Mouse (Mus musculus): ENCODE measurements around the gene Camkv. TPM values are rescaled to one million over a fixed set of nuclear protein-coding genes. Genes with fewer than 3 reads are reported as not detected.

The Camkv gene
- 314 and 331 TPM in 2 replicates for polyA plus RNA-seq (2021; fragmentation: Nextera tagmentation)
- long read RNA-seq, experiment 1, transcript Camkv-201 (11 exons, 3,277 nt) = major isoform, 742 of 984 reads
- long read RNA-seq, experiment 1, partial matches to known transcripts = 187 of 984 reads
- long read RNA-seq, experiment 1, other reads (novel, unspliced or antisense) = 53 of 984 reads
- long read RNA-seq, experiment 2, transcript Camkv-201 (11 exons, 3,277 nt) = major isoform, 2,958 of 3,413 reads
- long read RNA-seq, experiment 2, transcript Camkv-202 (10 exons, 3,253 nt) = minor isoform, 62 of 3,413 reads
- long read RNA-seq, experiment 2, partial matches to known transcripts = 97 of 3,413 reads
- long read RNA-seq, experiment 2, other reads (novel, unspliced or antisense) = 296 of 3,413 reads

GRCm38 (mm10) chr9:107935374-107935773, at the start of gene Camkv:
TSS of gene Camkv (plus strand) at chr9:107935674.

GRCm38 (mm10) chr9:107887804-107888266, 47.6 kb upstream of the Camkv start, which contains the start of gene Mon1a:
TSS of gene Mon1a (plus strand) at chr9:107888151.

GRCm38 (mm10) chr9:107906252-107906966, 29.1 kb upstream of the Camkv start, which contains the start of gene Mst1r:
TSS of gene Mst1r (plus strand) at chr9:107906873.

GRCm38 (mm10) chr9:107928169-107928568, 7.3 kb upstream of the Camkv start, which contains the start of gene Actl11:
TSS of gene Actl11 (plus strand) at chr9:107928469.

GRCm38 (mm10) chr9:107949922-107950235, 14.4 kb downstream of the Camkv start, which contains the start of gene Traip:
TSS of gene Traip (plus strand) at chr9:107950136.

GRCm38 (mm10) chr9:107975399-107976386, 40.2 kb downstream of the Camkv start, which contains the start of gene Uba7:
TSS of gene Uba7 (plus strand) at chr9:107975505.

GRCm38 (mm10) chr9:107982681-107983346, 47.3 kb downstream of the Camkv start, which contains the start of gene Gm20661:
TSS of gene Gm20661 (plus strand) at chr9:107983058.

GRCm38 (mm10) chr9:107985131-107986119, 50.0 kb downstream of the Camkv start, which contains the start of gene Inka1:
TSS of gene Inka1 (minus strand) at chr9:107985879.

GRCm38 (mm10) chr9:107992197-107992596, 56.7 kb downstream of the Camkv start, which contains the start of gene Cdhr4:
TSS of gene Cdhr4 (plus strand) at chr9:107992497.

GRCm38 (mm10) chr9:107996049-107996448, 60.6 kb downstream of the Camkv start, which contains the start of gene Gm20662:
TSS of gene Gm20662 (plus strand) at chr9:107996349.

Other genes starting within 250 kb of the Camkv start
- gene Sema3f, start 225.2 kb upstream of the Camkv start, polyA plus RNA-seq (2021; fragmentation: Nextera tagmentation) = 0.31 and 1.1 TPM in 2 replicates
- 31.9 and 37.2 TPM in 2 replicates for gene Rbm5, start 164.7 kb upstream of the Camkv start, polyA plus RNA-seq (2021; fragmentation: Nextera tagmentation)
- 20.0 and 20.5 TPM in 2 replicates for gene Rbm6, start 62.4 kb upstream of the Camkv start, polyA plus RNA-seq (2021; fragmentation: Nextera tagmentation)
- 22.7 and 22.9 TPM in 2 replicates for gene Mon1a, start 47.5 kb upstream of the Camkv start, polyA plus RNA-seq (2021; fragmentation: Nextera tagmentation)
- 0.25 and 0.41 TPM in 2 replicates for gene Mst1r, start 28.8 kb upstream of the Camkv start, polyA plus RNA-seq (2021; fragmentation: Nextera tagmentation)
- gene Actl11, start 7.2 kb upstream of the Camkv start, polyA plus RNA-seq (2021; fragmentation: Nextera tagmentation) = not detected in 2 replicates
- 2.6 and 3.4 TPM in 2 replicates for gene Traip, start 14.5 kb downstream of the Camkv start, polyA plus RNA-seq (2021; fragmentation: Nextera tagmentation)
- 3.0 TPM in 2 replicates for gene Uba7, start 39.8 kb downstream of the Camkv start, polyA plus RNA-seq (2021; fragmentation: Nextera tagmentation)
- 0.18 and 0.20 TPM in 2 replicates for gene Gm20661, start 47.4 kb downstream of the Camkv start, polyA plus RNA-seq (2021; fragmentation: Nextera tagmentation)
- 6.1 and 7.3 TPM in 2 replicates for gene Inka1, start 50.2 kb downstream of the Camkv start, polyA plus RNA-seq (2021; fragmentation: Nextera tagmentation)
- 4.6 and 7.8 TPM in 2 replicates for gene Cdhr4, start 56.8 kb downstream of the Camkv start, polyA plus RNA-seq (2021; fragmentation: Nextera tagmentation)
- not detected in 2 replicates for gene Gm20662, start 60.7 kb downstream of the Camkv start, polyA plus RNA-seq (2021; fragmentation: Nextera tagmentation)
- 22.1 and 23.0 TPM in 2 replicates for gene Ip6k1, start 66.8 kb downstream of the Camkv start, polyA plus RNA-seq (2021; fragmentation: Nextera tagmentation)
- gene Gmppb, start 113.6 kb downstream of the Camkv start, polyA plus RNA-seq (2021; fragmentation: Nextera tagmentation) = 20.7 and 34.1 TPM in 2 replicates
- 0.51 and 0.60 TPM in 2 replicates for gene Amigo3, start 117.5 kb downstream of the Camkv start, polyA plus RNA-seq (2021; fragmentation: Nextera tagmentation)
- not detected in 2 replicates for gene Mst1, start 144.8 kb downstream of the Camkv start, polyA plus RNA-seq (2021; fragmentation: Nextera tagmentation)
- 29.2 TPM in 2 replicates for gene Rnf123, start 147.7 kb downstream of the Camkv start, polyA plus RNA-seq (2021; fragmentation: Nextera tagmentation)
- 14.8 and 15.5 TPM in 2 replicates for gene Apeh, start 158.9 kb downstream of the Camkv start, polyA plus RNA-seq (2021; fragmentation: Nextera tagmentation)

Data from layer of hippocampus, adult 6 months (tissue).